Comparison of ENCODE assay signal across 17 mouse cellular contexts in the genomic region with DNA sequence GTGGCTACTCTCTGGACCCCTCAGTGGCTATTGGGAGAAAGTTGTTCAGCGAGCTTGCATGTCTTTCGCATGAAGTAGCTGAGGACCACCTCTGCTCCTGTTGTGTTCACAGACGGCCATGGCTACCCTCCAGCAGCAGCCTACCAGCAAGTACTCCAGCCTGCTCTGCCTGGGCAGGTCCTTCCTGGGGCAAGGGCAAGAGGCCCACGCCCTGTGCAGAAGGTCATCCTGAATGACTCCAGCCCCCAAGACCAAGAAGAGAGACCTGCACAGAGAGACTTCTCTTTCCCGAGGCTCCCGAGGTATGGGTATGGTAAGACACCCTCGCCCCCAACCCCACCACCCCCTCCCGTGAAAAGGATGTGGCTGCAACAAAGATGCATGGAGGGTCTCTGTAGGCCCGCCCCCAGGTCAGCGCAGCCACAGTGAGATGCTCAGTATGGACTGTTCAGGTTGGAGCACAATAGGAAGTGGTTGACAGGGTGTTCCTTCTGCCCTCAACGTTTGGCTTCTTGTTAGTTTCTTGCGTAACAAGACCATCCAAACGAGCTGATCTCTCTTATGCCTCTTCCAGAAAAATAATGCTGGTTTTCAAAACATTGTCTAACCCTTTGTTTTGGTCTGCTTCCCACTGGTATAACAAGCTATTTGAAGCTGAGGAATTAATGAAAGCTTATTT.
"Had no signal": no experiment of that assay in that cellular context is flagged by ENCODE, and none has a peak within 500 bp of the region (broad histone marks: within the 10 kb centered on the region; RNA-seq: fewer than 3 reads in every experiment).

No protein-coding gene starts in this region.

- H3K9ac ChIP-seq: limb, embryonic 15.5 days; liver, embryonic 12.5 days; lung, embryonic 14.5 days; midbrain, embryonic 15.5 days; neural tube, embryonic 12.5 days had no signal

- H3K36me3 ChIP-seq: liver, embryonic 12.5 days had no signal

- H3K4me3 ChIP-seq: layer of hippocampus, adult 2 months; limb, embryonic 15.5 days; liver, embryonic 12.5 days; megakaryocyte, embryonic 14.5 days; midbrain, embryonic 15.5 days; neural tube, embryonic 12.5 days had no signal

- H3K4me2 ChIP-seq: limb, embryonic 15.5 days; liver, embryonic 12.5 days; lung, embryonic 14.5 days; midbrain, embryonic 11.5 days; midbrain, embryonic 15.5 days; neural tube, embryonic 12.5 days had no signal

- H3K27ac ChIP-seq: layer of hippocampus, adult 2 months; liver, embryonic 12.5 days; midbrain, embryonic 15.5 days; neural tube, embryonic 12.5 days had no signal

- ATAC-seq: liver, embryonic 12.5 days; midbrain, embryonic 15.5 days had no signal

- H3K4me1 ChIP-seq: liver, embryonic 12.5 days; megakaryocyte, embryonic 14.5 days had no signal

- DNase-seq: kidney, postnatal 10 days; kidney, postnatal 4 days; lung, embryonic 14.5 days; lung, postnatal 10 days; lung, postnatal 4 days; retina, postnatal 1 day; right cerebral cortex, postnatal 4 days; spleen, adult 18-20 months; thymus, adult 18-20 months; thymus, postnatal 25 days had no signal

- H3K27me3 ChIP-seq: limb, embryonic 15.5 days; liver, embryonic 12.5 days; megakaryocyte, embryonic 14.5 days; midbrain, embryonic 15.5 days; neural tube, embryonic 12.5 days had no signal

- H3K9me3 ChIP-seq: limb, embryonic 15.5 days; liver, embryonic 12.5 days; megakaryocyte, embryonic 14.5 days; midbrain, embryonic 15.5 days; neural tube, embryonic 12.5 days had no signal
